Comparison of ENCODE assay signal across 13 mouse cellular contexts in genomic region chr19:25144110-25145028, GRCm38 (mm10).
A peak's percentile ranks its signal among the peaks of the same experiment; 100 is the strongest.
DNase-seq lines count a peak whose midpoint lies in the region; ATAC-seq and TF ChIP-seq lines count a peak whose summit lies in the region.
"Had no signal": no experiment of that assay in that cellular context is flagged by ENCODE, and none has a peak within 500 bp of the region (broad histone marks: within the 10 kb centered on the region; RNA-seq: fewer than 3 reads in every experiment).

No protein-coding gene starts in this region.

- H3K27ac ChIP-seq in forebrain, embryonic 10.5 days = peak overlapping the region; percentile 11; the same call in 1 of the 2 replicates
- H3K27ac ChIP-seq in forebrain, embryonic 13.5 days = no peak overlapping the region
- peak overlapping the region; percentile 78 for H3K27ac ChIP-seq in limb, embryonic 10.5 days
- H3K27ac ChIP-seq: liver, embryonic 12.5 days had no signal

- no peak overlapping the region for H3K9ac ChIP-seq in forebrain, embryonic 13.5 days
- H3K9ac ChIP-seq: liver, embryonic 12.5 days had no signal

- no peak for ATAC-seq in forebrain, embryonic 13.5 days
- ATAC-seq: liver, embryonic 12.5 days had no signal

- no peak for DNase-seq in forebrain, embryonic 10.5 days (ENCODE audit: extremely low spot score, low spot score)
- DNase-seq in cerebellum, adult 8-10 months = peak; percentile 10
- peak; percentile 5 for DNase-seq in layer of hippocampus, adult 9-10 months (ENCODE audit: low spot score)
- DNase-seq in limb, embryonic 10.5 days (ENCODE audit: low spot score) = no peak
- no peak for DNase-seq in gastrocnemius, adult 18-20 months (ENCODE audit: low spot score)
- no peak for DNase-seq in c-Kit-positive CD71-positive TER-119-positive erythroid progenitor cells, embryonic 14.5 days (ENCODE audit: low spot score)
- DNase-seq in lung, adult 2 months = no peak
- DNase-seq: adrenal gland, postnatal 10 days; gastrocnemius, postnatal 36 days; heart, postnatal 14 days; thymus, postnatal 14 days had no signal

- no peak overlapping the region for H3K4me3 ChIP-seq in forebrain, embryonic 10.5 days
- no peak overlapping the region for H3K4me3 ChIP-seq in forebrain, embryonic 13.5 days
- H3K4me3 ChIP-seq in limb, embryonic 10.5 days = no peak overlapping the region
- no peak overlapping the region for H3K4me3 ChIP-seq in lung, adult 2 months (replicated peaks; ENCODE audit: extremely low read depth, low read depth, low read length)
- H3K4me3 ChIP-seq: liver, embryonic 12.5 days had no signal

- H3K4me1 ChIP-seq in forebrain, embryonic 10.5 days = peaks cover 19% of the 10 kb centered on the region
- H3K4me1 ChIP-seq in forebrain, embryonic 13.5 days = peaks cover 6% of the 10 kb centered on the region
- peaks cover 22% of the 10 kb centered on the region for H3K4me1 ChIP-seq in limb, embryonic 10.5 days
- H3K4me1 ChIP-seq in lung, adult 2 months (ENCODE audit: control insufficient read depth, insufficient read depth, low read length) = no peaks in the 10 kb centered on the region
- H3K4me1 ChIP-seq: liver, embryonic 12.5 days had no signal

- no peaks in the 10 kb centered on the region for H3K27me3 ChIP-seq in forebrain, embryonic 10.5 days (ENCODE audit: poor library complexity, severe bottlenecking)
- H3K27me3 ChIP-seq in forebrain, embryonic 13.5 days = no peaks in the 10 kb centered on the region
- H3K27me3 ChIP-seq in limb, embryonic 10.5 days (ENCODE audit: low read depth, poor library complexity, severe bottlenecking) = no peaks in the 10 kb centered on the region
- H3K27me3 ChIP-seq: liver, embryonic 12.5 days had no signal

- no peak overlapping the region for H3K4me2 ChIP-seq in forebrain, embryonic 13.5 days
- H3K4me2 ChIP-seq: liver, embryonic 12.5 days had no signal

- H3K9me3 ChIP-seq in forebrain, embryonic 10.5 days = no peaks in the 10 kb centered on the region
- no peaks in the 10 kb centered on the region for H3K9me3 ChIP-seq in forebrain, embryonic 13.5 days (replicated peaks)
- H3K9me3 ChIP-seq in limb, embryonic 10.5 days (replicated peaks) = no peaks in the 10 kb centered on the region
- H3K9me3 ChIP-seq: liver, embryonic 12.5 days had no signal

- no peak for TF ChIP-seq POLR2A in lung, adult 2 months (IDR thresholded peaks at IDR 0.05; ENCODE audit: borderline replicate concordance, extremely low read depth, low read depth, low read length)

- H3K36me3 ChIP-seq in forebrain, embryonic 10.5 days (replicated peaks) = no peaks in the 10 kb centered on the region
- no peaks in the 10 kb centered on the region for H3K36me3 ChIP-seq in forebrain, embryonic 13.5 days (ENCODE audit: poor library complexity, severe bottlenecking)
- H3K36me3 ChIP-seq in limb, embryonic 10.5 days = no peaks in the 10 kb centered on the region

- WGBS in forebrain, embryonic 10.5 days = 60% methylated on average over 17 of the region's 17 CpGs
- WGBS in forebrain, embryonic 13.5 days = 49% methylated on average over 17 of the region's 17 CpGs
- 47% methylated on average over 17 of the region's 17 CpGs for whole genome bisulfite sequencing in limb, embryonic 10.5 days
- WGBS in lung, adult 2 months = 64% methylated on average over 17 of the region's 17 CpGs

- TF ChIP-seq CTCF in lung, adult 2 months (IDR thresholded peaks at IDR 0.05; ENCODE audit: insufficient read depth, low read length) = no peak

Comparison
In these comparisons a context has a peak if more than half of its experiments do, and no peak if none do; other contexts are left out.
1. DNase-seq: peak in cerebellum, adult 8-10 months (single experiment) and layer of hippocampus, adult 9-10 months (single experiment); none in forebrain, embryonic 10.5 days (single experiment), limb, embryonic 10.5 days (single experiment), gastrocnemius, adult 18-20 months (single experiment), c-Kit-positive CD71-positive TER-119-positive erythroid progenitor cells, embryonic 14.5 days (single experiment) and lung, adult 2 months (single experiment).